25 mouse cellular contexts compared by ENCODE assay signal in the genomic region with DNA sequence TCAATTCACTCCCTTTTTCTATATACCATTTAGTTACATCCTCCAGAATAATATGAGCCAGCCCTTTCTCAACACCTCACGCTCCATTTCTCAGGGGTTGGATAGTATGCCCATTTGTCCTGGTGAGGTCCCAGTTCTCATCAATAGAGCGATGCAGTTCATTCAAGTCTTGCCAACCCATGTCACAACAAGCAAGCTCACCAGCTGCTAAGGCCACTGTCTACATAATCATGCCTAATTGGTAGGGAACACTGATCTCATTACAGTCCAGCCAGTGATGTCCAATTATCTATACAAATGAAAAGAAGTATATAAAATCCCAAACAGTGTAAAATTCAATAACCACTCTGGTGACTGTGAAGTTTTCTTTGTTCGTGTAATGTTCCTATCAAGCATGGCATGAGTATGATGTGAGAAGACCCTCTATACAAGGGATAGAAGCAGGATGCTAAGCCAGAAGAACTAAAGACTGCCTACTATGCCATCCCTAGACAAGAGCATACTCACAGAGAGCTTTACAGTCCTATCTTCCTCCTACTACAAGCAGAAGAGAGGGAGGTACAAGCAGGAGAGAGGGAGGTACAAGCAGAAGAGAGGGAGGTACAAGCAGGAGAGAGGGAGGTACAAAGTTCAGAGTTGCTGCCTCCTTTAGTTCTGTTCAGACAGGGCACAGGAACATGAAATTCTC.
A peak's percentile ranks its signal among the peaks of the same experiment; 100 is the strongest.
DNase-seq lines count a peak whose midpoint lies in the region; ATAC-seq and TF ChIP-seq lines count a peak whose summit lies in the region.
"Had no signal": no experiment of that assay in that cellular context is flagged by ENCODE, and none has a peak within 500 bp of the region (broad histone marks: within the 10 kb centered on the region; RNA-seq: fewer than 3 reads in every experiment).

No protein-coding gene starts in this region.

- H3K9me3 ChIP-seq in hindbrain, postnatal 0 days (ENCODE audit: low read length): no peaks in the 10 kb centered on the region
- no peaks in the 10 kb centered on the region for H3K9me3 ChIP-seq in hindbrain, embryonic 14.5 days (ENCODE audit: control insufficient read depth, low read length)
- H3K9me3 ChIP-seq in forebrain, embryonic 14.5 days (replicated peaks; ENCODE audit: control insufficient read depth, low read length): no peaks in the 10 kb centered on the region
- H3K9me3 ChIP-seq: embryonic facial prominence, embryonic 15.5 days; hindbrain, embryonic 13.5 days had no signal

- no peak overlapping the region for H3K27ac ChIP-seq in hindbrain, postnatal 0 days
- no peak overlapping the region for H3K27ac ChIP-seq in hindbrain, embryonic 14.5 days
- H3K27ac ChIP-seq in forebrain, embryonic 14.5 days (ENCODE audit: low read depth, low read length): no peak overlapping the region
- H3K27ac ChIP-seq: embryonic facial prominence, embryonic 15.5 days; gastrocnemius, adult 2 months; heart, embryonic 13.5 days; hindbrain, embryonic 13.5 days had no signal

- ATAC-seq in hindbrain, postnatal 0 days: peak; percentile 62; the same call in 1 of the 2 replicates
- ATAC-seq in hindbrain, embryonic 14.5 days (ENCODE audit: low FRiP score): no peak
- ATAC-seq in forebrain, embryonic 14.5 days: peak; percentile 95
- ATAC-seq in megakaryocyte progenitor cell, adult 5-6 weeks (replicated peaks; ENCODE audit: poor library complexity): no peak
- ATAC-seq: inflammation-experienced regulatory T-cells, adult 6 months; intestine, postnatal 0 days had no signal

- 60% methylated on average over 3 of the region's 3 CpGs for WGBS in hindbrain, postnatal 0 days
- 74% methylated on average over 3 of the region's 3 CpGs for WGBS in hindbrain, embryonic 14.5 days
- WGBS in forebrain, embryonic 14.5 days: 20% methylated on average over 3 of the region's 3 CpGs

- no peaks in the 10 kb centered on the region for H3K36me3 ChIP-seq in hindbrain, postnatal 0 days (ENCODE audit: insufficient read depth, low read length)
- no peaks in the 10 kb centered on the region for H3K36me3 ChIP-seq in hindbrain, embryonic 14.5 days (replicated peaks; ENCODE audit: control insufficient read depth, insufficient read depth)
- no peaks in the 10 kb centered on the region for H3K36me3 ChIP-seq in forebrain, embryonic 14.5 days (ENCODE audit: control insufficient read depth, insufficient read depth, low read length)
- H3K36me3 ChIP-seq: embryonic facial prominence, embryonic 15.5 days; heart, embryonic 13.5 days; hindbrain, embryonic 13.5 days had no signal

- no peaks in the 10 kb centered on the region for H3K4me1 ChIP-seq in hindbrain, postnatal 0 days (ENCODE audit: insufficient read depth, low read length)
- no peaks in the 10 kb centered on the region for H3K4me1 ChIP-seq in hindbrain, embryonic 14.5 days (replicated peaks; ENCODE audit: control insufficient read depth, insufficient read depth, low read length)
- no peaks in the 10 kb centered on the region for H3K4me1 ChIP-seq in forebrain, embryonic 14.5 days (ENCODE audit: control insufficient read depth, insufficient read depth, low read length)
- H3K4me1 ChIP-seq: embryonic facial prominence, embryonic 15.5 days; heart, embryonic 13.5 days; hindbrain, embryonic 13.5 days had no signal

- intact Hi-C loops in heart, postnatal 25 days (cut with DNase I): no loop called here

- H3K4me3 ChIP-seq in hindbrain, postnatal 0 days (ENCODE audit: low read length): no peak overlapping the region
- H3K4me3 ChIP-seq in hindbrain, embryonic 14.5 days (replicated peaks; ENCODE audit: low read length): no peak overlapping the region
- H3K4me3 ChIP-seq in forebrain, embryonic 14.5 days (ENCODE audit: low read depth, low read length): no peak overlapping the region
- H3K4me3 ChIP-seq: embryonic facial prominence, embryonic 15.5 days; erythroblast, embryonic 14.5 days; gastrocnemius, adult 2 months; heart, embryonic 13.5 days; hindbrain, embryonic 13.5 days had no signal

- DNase-seq in hindbrain, postnatal 0 days (ENCODE audit: low spot score): peak; percentile 30
- no peak for DNase-seq in hindbrain, embryonic 14.5 days (ENCODE audit: low spot score)
- DNase-seq in brain, embryonic 14.5 days (ENCODE audit: low read depth): peak; percentile 93
- peak; percentile 86 for DNase-seq in forebrain, embryonic 14.5 days (ENCODE audit: low spot score)
- peak; percentile 8 for DNase-seq in retina, embryonic 14.5 days (ENCODE audit: low spot score)
- no peak for DNase-seq in left cerebral cortex, adult 8-10 months (ENCODE audit: low spot score in 2 of 2)
- no peak for DNase-seq in heart, postnatal 25 days (ENCODE audit: low spot score)
- DNase-seq: adrenal gland, adult 2 months; adrenal gland, postnatal 36 days; cerebellum, adult 11 months; cerebellum, adult 8-10 months; cerebellum, postnatal 14 days; embryo, embryonic 11 days; gastrocnemius, adult 2 months; gastrocnemius, postnatal 36 days; heart, adult 11 months; heart, postnatal 4 days had no signal

- TF ChIP-seq CTCF in hindbrain, postnatal 0 days (IDR thresholded peaks at IDR 0.05; ENCODE audit: low read depth): no peak
- TF ChIP-seq CTCF in brain, embryonic 14.5 days (IDR thresholded peaks at IDR 0.05; ENCODE audit: borderline replicate concordance, extremely low read depth, insufficient read depth, insufficient read length): no peak

- no peak overlapping the region for H3K9ac ChIP-seq in hindbrain, postnatal 0 days (replicated peaks; ENCODE audit: low read length)
- H3K9ac ChIP-seq in hindbrain, embryonic 14.5 days: no peak overlapping the region
- no peak overlapping the region for H3K9ac ChIP-seq in forebrain, embryonic 14.5 days (ENCODE audit: low read length)
- H3K9ac ChIP-seq: embryonic facial prominence, embryonic 15.5 days; heart, embryonic 13.5 days; hindbrain, embryonic 13.5 days had no signal

- no peaks in the 10 kb centered on the region for H3K27me3 ChIP-seq in hindbrain, postnatal 0 days (ENCODE audit: insufficient read depth, low read length)
- no peaks in the 10 kb centered on the region for H3K27me3 ChIP-seq in hindbrain, embryonic 14.5 days (ENCODE audit: control insufficient read depth, insufficient read depth, low read length)
- no peaks in the 10 kb centered on the region for H3K27me3 ChIP-seq in forebrain, embryonic 14.5 days (replicated peaks; ENCODE audit: control insufficient read depth, insufficient read depth, low read length)
- H3K27me3 ChIP-seq: CH12.LX; embryonic facial prominence, embryonic 15.5 days; heart, embryonic 13.5 days; hindbrain, embryonic 13.5 days had no signal

- no peak for TF ChIP-seq POLR2A in brain, embryonic 14.5 days (IDR thresholded peaks at IDR 0.05; ENCODE audit: borderline replicate concordance, extremely low read depth, insufficient read depth, insufficient read length, poor library complexity, severe bottlenecking)

- no peak overlapping the region for H3K4me2 ChIP-seq in hindbrain, postnatal 0 days (ENCODE audit: low read depth, low read length)
- H3K4me2 ChIP-seq in hindbrain, embryonic 14.5 days (replicated peaks): no peak overlapping the region
- no peak overlapping the region for H3K4me2 ChIP-seq in forebrain, embryonic 14.5 days (ENCODE audit: low read length)
- H3K4me2 ChIP-seq: embryonic facial prominence, embryonic 15.5 days; heart, embryonic 13.5 days; hindbrain, embryonic 13.5 days had no signal

Comparison
In these comparisons a context has a peak if more than half of its experiments do, and no peak if none do; other contexts are left out.
1. ATAC-seq: peak in hindbrain, postnatal 0 days (single experiment) and forebrain, embryonic 14.5 days (single experiment); none in hindbrain, embryonic 14.5 days (single experiment) and megakaryocyte progenitor cell, adult 5-6 weeks (single experiment).
2. DNase-seq: peak in hindbrain, postnatal 0 days (single experiment), brain, embryonic 14.5 days (single experiment), forebrain, embryonic 14.5 days (single experiment) and retina, embryonic 14.5 days (single experiment); none in hindbrain, embryonic 14.5 days (single experiment), left cerebral cortex, adult 8-10 months (0 of 2) and heart, postnatal 25 days (single experiment).